Mouse (Mus musculus) hindbrain, embryonic 13.5 days (tissue): ENCODE measurements around the gene Pla2g2f. TPM values are rescaled to one million over a fixed set of nuclear protein-coding genes. Genes with fewer than 3 reads are reported as not detected.
A peak's percentile ranks its signal among the peaks of the same experiment; 100 is the strongest.

Source experiments
- ATAC-seq: fragments of 200-750 bp; cut with Nextera tagmentation; 2 replicates; pipeline ENCODE4 v1.8.0; 2017; ENCODE audit warnings: moderate TSS enrichment; ENCODE audit not compliant: low FRiP score
- H3K27ac ChIP-seq: fragments of 300-500 bp; sonication (generic); 2 replicates; pipeline ENCODE4 v1.5.1; 2015; ENCODE audit warnings: inconsistent platforms, mild to moderate bottlenecking, moderate library complexity
- H3K27me3 ChIP-seq: fragments of 300-500 bp; sonication (generic); 2 replicates; pipeline ENCODE4 v1.6.1; 2015; ENCODE audit warnings: mild to moderate bottlenecking, inconsistent platforms
- H3K36me3 ChIP-seq: fragments of 300-500 bp; sonication (generic); 2 replicates; pipeline ENCODE4 v1.6.1; 2015; ENCODE audit warnings: mild to moderate bottlenecking, inconsistent platforms
- H3K4me1 ChIP-seq: fragments of 300-500 bp; sonication (generic); replicated peaks from 2 replicates; pipeline ENCODE4 v1.6.1; 2015; ENCODE audit warnings: inconsistent platforms
- H3K4me2 ChIP-seq: fragments of 300-500 bp; sonication (generic); 2 replicates; pipeline ENCODE4 v1.6.1; 2015; ENCODE audit warnings: inconsistent platforms, mild to moderate bottlenecking, moderate library complexity
- H3K4me3 ChIP-seq: fragments of 300-500 bp; sonication (generic); 2 replicates; pipeline ENCODE4 v1.5.1; 2015; ENCODE audit warnings: mild to moderate bottlenecking, inconsistent platforms
- H3K9ac ChIP-seq: fragments of 300-500 bp; sonication (generic); 2 replicates; pipeline ENCODE4 v1.6.1; 2015; ENCODE audit warnings: mild to moderate bottlenecking, inconsistent platforms
- H3K9me3 ChIP-seq: fragments of 300-500 bp; sonication (generic); 2 replicates; pipeline ENCODE4 v1.6.1; 2016; ENCODE audit warnings: inconsistent platforms
- WGBS: fragments of 180-500 bp; shearing (Covaris S2); methylation state at CpG from one replicate; pipeline ENCODE4 v1.1.7; 2015; 5-methylcytosine and 5-hydroxymethylcytosine counted together
- polyA plus RNA-seq: library from polyadenylated mRNA; unstranded; fragments of >200 nt; fragmentation: Nextera tagmentation; extraction: Ambion mirVana; gene quantifications from 2 replicates; pipeline ENCODE4 v1.2.1, GENCODE M21; 2015

Pla2g2f gene
- polyA plus RNA-seq, 1 experiment from 2014 or later: 0.06 TPM

GRCm38 (mm10) chr4:138755439-138755838 lies 2.0 kb downstream of the Pla2g2f start:
- Histone ChIP-seq H3K4me1 (peaks cover 22% of the 10 kb centered on the region), H3K27me3 (no peaks in the 10 kb centered on the region), H3K9me3 (no peaks in the 10 kb centered on the region), H3K36me3 (no peaks in the 10 kb centered on the region), H3K9ac (no peak overlapping the region), H3K4me3 (no peak overlapping the region), H3K4me2 (no peak overlapping the region), H3K27ac (peak overlapping the region; percentile 52; the same call in 1 of the 2 replicates)
- WGBS: 61% methylated on average over 4 of the region's 4 CpGs
- no peak for ATAC-seq

GRCm38 (mm10) chr4:138754432-138754831 lies 3.0 kb downstream of the Pla2g2f start:
- ATAC-seq: no peak
- Histone ChIP-seq H3K4me3 (no peak overlapping the region), H3K9me3 (no peaks in the 10 kb centered on the region), H3K27ac (no peak overlapping the region), H3K4me1 (peaks cover 22% of the 10 kb centered on the region), H3K27me3 (no peaks in the 10 kb centered on the region), H3K36me3 (no peaks in the 10 kb centered on the region), H3K4me2 (no peak overlapping the region), H3K9ac (no peak overlapping the region)
- 89% methylated on average over 9 of the region's 9 CpGs for WGBS

DNA sequence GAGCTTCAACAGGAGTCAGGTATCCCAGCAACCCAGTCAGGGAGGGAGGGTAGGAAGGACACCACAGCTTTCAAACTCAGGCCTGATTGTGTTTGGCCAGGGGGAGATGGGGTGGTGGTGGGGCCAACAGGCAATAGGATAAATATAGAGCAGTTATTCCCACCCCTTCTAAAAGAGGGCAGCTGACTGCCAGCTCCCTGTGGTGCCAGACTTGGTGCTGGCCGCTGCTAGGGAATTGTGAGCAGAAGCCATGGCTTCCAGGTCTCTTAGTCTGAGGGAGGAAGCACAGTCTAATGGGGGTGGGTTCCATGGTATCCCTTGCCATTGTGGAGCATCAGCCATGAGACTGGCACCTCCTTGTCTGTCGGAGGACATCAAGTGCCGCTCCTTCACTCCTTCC lies 3.8 kb downstream of the Pla2g2f start:
- H3K4me3 ChIP-seq: no peak overlapping the region
- no peaks in the 10 kb centered on the region for H3K36me3 ChIP-seq
- no peak for ATAC-seq
- H3K9me3 ChIP-seq: no peaks in the 10 kb centered on the region
- H3K9ac ChIP-seq: no peak overlapping the region
- peaks cover 29% of the 10 kb centered on the region for H3K4me1 ChIP-seq
- H3K27ac ChIP-seq: no peak overlapping the region
- H3K27me3 ChIP-seq: no peaks in the 10 kb centered on the region
- 81% methylated on average over 3 of the region's 3 CpGs for WGBS
- no peak overlapping the region for H3K4me2 ChIP-seq

GRCm38 (mm10) chr4:138752603-138753002 lies 4.8 kb downstream of the Pla2g2f start:
- no peaks in the 10 kb centered on the region for H3K27me3 ChIP-seq
- H3K36me3 ChIP-seq: no peaks in the 10 kb centered on the region
- no peak overlapping the region for H3K27ac ChIP-seq
- no peak overlapping the region for H3K9ac ChIP-seq
- H3K4me1 ChIP-seq: peaks cover 38% of the 10 kb centered on the region
- no peaks in the 10 kb centered on the region for H3K9me3 ChIP-seq
- no peak for ATAC-seq
- H3K4me2 ChIP-seq: no peak overlapping the region
- no peak overlapping the region for H3K4me3 ChIP-seq
- 95% methylated on average over 6 of the region's 6 CpGs for WGBS

DNA sequence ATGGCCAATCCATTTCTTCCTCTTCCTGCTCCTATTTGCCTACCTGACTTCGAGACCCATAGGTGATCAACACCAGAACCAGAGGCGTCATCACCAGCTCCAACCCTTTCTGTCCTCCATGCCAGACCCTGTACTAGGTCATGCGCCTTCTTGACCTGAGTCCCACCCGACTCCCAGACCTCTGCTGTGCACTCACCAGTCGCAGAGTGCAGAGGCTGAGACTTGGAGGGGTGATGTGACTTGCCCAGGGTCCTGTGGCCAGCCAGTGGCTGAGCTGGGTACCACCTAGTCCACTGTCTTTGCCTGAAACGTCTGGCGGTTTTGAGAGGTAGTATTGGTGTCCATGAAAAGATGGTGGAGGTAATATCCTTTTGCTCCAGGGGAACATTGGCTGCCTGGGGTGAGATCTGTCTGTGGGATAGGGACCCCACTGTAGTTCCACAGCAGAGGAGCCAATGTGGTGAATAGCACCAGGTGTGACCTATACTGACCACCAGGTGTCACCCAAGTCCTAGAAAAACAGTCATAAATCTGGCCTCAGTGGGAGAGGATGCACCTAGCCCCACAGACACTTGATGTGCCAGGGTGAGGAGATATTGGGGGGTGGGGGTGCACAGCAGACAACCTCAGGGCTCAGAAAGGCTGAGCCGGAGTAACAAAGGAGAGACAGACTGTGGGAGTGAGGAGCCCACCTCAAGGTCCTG lies 8.9 kb downstream of the Pla2g2f start:
- ATAC-seq: peak; percentile 59
- 51% methylated on average over 8 of the region's 8 CpGs for WGBS

GRCm38 (mm10) chr4:138747851-138748250 lies 9.6 kb downstream of the Pla2g2f start:
- H3K27ac ChIP-seq: peak overlapping the region; percentile 50
- ATAC-seq: peak; percentile 75
- no peaks in the 10 kb centered on the region for H3K36me3 ChIP-seq
- no peak overlapping the region for H3K4me2 ChIP-seq
- no peaks in the 10 kb centered on the region for H3K9me3 ChIP-seq
- H3K4me1 ChIP-seq: peaks cover 19% of the 10 kb centered on the region
- 0 out of 2 replicates have a peak, but pooled peaks cover 5% of the 10 kb centered on the region for H3K27me3 ChIP-seq
- H3K4me3 ChIP-seq: no peak overlapping the region
- 54% methylated on average over 10 of the region's 10 CpGs for WGBS
- H3K9ac ChIP-seq: no peak overlapping the region

More for the DNA sequence above, 8.9 kb downstream of the Pla2g2f start:
- H3K36me3 ChIP-seq: no peaks in the 10 kb centered on the region
- no peak overlapping the region for H3K27ac ChIP-seq
- H3K4me3 ChIP-seq: no peak overlapping the region
- H3K4me2 ChIP-seq: no peak overlapping the region
- H3K27me3 ChIP-seq: 0 out of 2 replicates have a peak, but pooled peaks cover 5% of the 10 kb centered on the region
- no peak overlapping the region; the same call in 1 of the 2 replicates for H3K9ac ChIP-seq
- peaks cover 19% of the 10 kb centered on the region for H3K4me1 ChIP-seq
- no peaks in the 10 kb centered on the region for H3K9me3 ChIP-seq

- peaks cover 19% of the 10 kb centered on the region for H3K4me1 ChIP-seq
- H3K4me3 ChIP-seq: no peak overlapping the region
- no peaks in the 10 kb centered on the region for H3K9me3 ChIP-seq
- 0 out of 2 replicates have a peak, but pooled peaks cover 5% of the 10 kb centered on the region for H3K27me3 ChIP-seq
- no peak overlapping the region for H3K4me2 ChIP-seq
- 91% methylated on average over 9 of the region's 9 CpGs for WGBS
- no peak overlapping the region for H3K9ac ChIP-seq
- no peaks in the 10 kb centered on the region for H3K36me3 ChIP-seq
- H3K27ac ChIP-seq: no peak overlapping the region
- ATAC-seq: no peak
Observed at GRCm38 (mm10) chr4:138746866-138747265, 10.6 kb downstream of the Pla2g2f start.

DNA sequence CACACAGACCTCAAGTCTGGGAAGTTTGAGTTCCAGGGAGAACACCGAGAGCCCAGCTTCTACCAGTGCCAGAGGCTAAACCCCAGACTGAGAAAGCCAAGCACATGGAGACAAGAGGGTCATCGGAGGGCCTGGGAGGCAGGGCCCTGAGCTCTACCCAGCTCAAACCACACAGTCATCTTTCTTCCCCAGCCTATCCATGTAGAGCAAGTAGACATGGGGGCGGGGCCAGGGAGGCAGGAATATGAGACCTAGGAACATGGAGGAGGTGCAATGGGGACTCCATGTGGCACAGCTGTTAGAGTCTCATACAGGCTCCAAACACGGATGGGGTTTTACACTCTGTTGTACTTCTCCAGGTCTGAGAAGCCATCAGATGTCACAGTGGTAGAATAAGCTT lies 11.5 kb downstream of the Pla2g2f start:
- Histone ChIP-seq H3K27me3 (0 out of 2 replicates have a peak, but pooled peaks cover 5% of the 10 kb centered on the region), H3K9me3 (no peaks in the 10 kb centered on the region), H3K4me3 (no peak overlapping the region), H3K4me2 (no peak overlapping the region), H3K27ac (no peak overlapping the region), H3K36me3 (no peaks in the 10 kb centered on the region), H3K9ac (no peak overlapping the region), H3K4me1 (peaks cover 19% of the 10 kb centered on the region)
- WGBS: 76% methylated on average over 4 of the region's 4 CpGs
- no peak for ATAC-seq

GRCm38 (mm10) chr4:138739136-138739851 lies 18.1 kb downstream of the Pla2g2f start:
- Histone ChIP-seq H3K9ac (no peak overlapping the region), H3K4me2 (no peak overlapping the region), H3K9me3 (no peaks in the 10 kb centered on the region), H3K4me3 (no peak overlapping the region), H3K27ac (no peak overlapping the region), H3K27me3 (no peaks in the 10 kb centered on the region), H3K36me3 (no peaks in the 10 kb centered on the region), H3K4me1 (peaks cover 27% of the 10 kb centered on the region)
- ATAC-seq: no peak
- 13% methylated on average over 7 of the region's 7 CpGs for WGBS

DNA sequence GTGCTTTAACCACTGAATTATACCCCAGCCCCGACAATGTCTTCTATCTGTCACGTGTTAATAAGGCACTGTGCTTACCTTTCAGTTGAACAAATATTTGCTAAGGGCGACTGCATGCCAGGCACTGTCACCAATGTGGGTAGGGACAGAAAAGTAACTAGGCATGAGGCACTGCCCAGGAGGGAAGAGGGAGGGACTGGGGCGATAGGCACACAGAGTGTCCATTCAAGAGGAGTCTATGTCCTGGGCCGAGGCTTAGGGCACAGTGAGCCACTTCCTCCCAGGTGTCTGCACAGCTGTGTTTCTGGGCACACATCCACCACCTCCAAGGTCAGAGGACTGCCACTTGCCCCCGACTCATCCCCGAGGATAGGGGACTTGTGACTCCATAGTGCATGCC lies 20.4 kb downstream of the Pla2g2f start, which contains the start of gene Ubxn10:
Ubxn10 (minus strand) TSS at position 137 of the 400 bp plus-strand sequence.
- no peak for ATAC-seq
- Histone ChIP-seq H3K36me3 (no peaks in the 10 kb centered on the region), H3K9me3 (no peaks in the 10 kb centered on the region), H3K27ac (no peak within 1 kb of the TSS), H3K27me3 (no peaks in the 10 kb centered on the region), H3K9ac (0 out of 2 replicates have a peak within 1 kb of the TSS, but pooled peaks have one; percentile 35), H3K4me3 (no peak within 1 kb of the TSS), H3K4me1 (peaks cover 27% of the 10 kb centered on the region), H3K4me2 (no peak within 1 kb of the TSS)
- 72% methylated on average over 7 of the region's 7 CpGs for WGBS

DNA sequence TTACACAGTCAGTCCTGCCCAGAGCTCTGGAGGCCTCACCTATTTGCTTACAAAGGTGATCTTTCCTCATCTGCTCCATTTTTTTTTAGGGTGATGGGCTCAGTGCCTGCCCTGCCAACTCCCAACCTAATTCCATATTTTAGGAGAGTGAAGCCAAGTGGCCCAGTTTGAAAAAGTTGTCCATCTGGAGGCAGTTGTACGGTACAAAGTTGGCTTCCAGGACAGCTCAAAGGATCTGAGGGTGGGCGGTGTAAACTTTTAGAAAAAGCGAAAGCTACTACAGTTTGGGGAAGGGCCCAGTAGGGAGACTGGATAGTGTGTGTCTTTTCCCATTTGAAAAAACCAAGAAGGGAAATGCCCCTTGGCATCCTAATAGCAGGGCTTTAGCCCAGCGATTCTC lies 22.6 kb downstream of the Pla2g2f start:
- no peak overlapping the region for H3K4me3 ChIP-seq
- H3K27ac ChIP-seq: no peak overlapping the region
- H3K4me1 ChIP-seq: peaks cover 27% of the 10 kb centered on the region
- H3K36me3 ChIP-seq: no peaks in the 10 kb centered on the region
- H3K9ac ChIP-seq: no peak overlapping the region
- ATAC-seq: no peak
- no peak overlapping the region for H3K4me2 ChIP-seq
- WGBS: 95% methylated on average over 4 of the region's 4 CpGs
- no peaks in the 10 kb centered on the region for H3K9me3 ChIP-seq
- H3K27me3 ChIP-seq: no peaks in the 10 kb centered on the region

DNA sequence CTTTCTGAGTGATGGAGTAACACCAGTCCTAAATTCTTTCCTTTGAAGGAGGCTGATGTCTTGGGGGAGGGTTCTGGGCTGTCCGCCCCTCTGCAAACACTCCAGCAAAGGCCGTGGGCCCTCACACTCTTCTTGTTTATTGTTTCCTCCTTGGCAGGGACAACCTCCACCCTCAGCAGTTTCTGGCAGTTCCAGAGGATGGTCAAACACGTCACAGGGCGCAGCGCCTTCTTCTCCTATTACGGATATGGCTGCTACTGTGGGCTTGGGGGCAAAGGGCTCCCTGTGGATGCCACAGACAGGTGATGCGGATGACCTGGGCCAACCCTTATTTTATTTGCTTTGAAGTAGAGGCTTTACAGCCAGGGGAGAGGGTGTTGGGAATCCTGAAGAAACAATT lies 23.3 kb downstream of the Pla2g2f start:
- Histone ChIP-seq H3K27me3 (no peaks in the 10 kb centered on the region), H3K36me3 (no peaks in the 10 kb centered on the region), H3K4me1 (peaks cover 26% of the 10 kb centered on the region), H3K27ac (no peak overlapping the region), H3K4me3 (no peak overlapping the region), H3K9me3 (no peaks in the 10 kb centered on the region), H3K9ac (no peak overlapping the region), H3K4me2 (no peak overlapping the region)
- no peak for ATAC-seq
- WGBS: 79% methylated on average over 7 of the region's 7 CpGs
